Mouse (Mus musculus) gastrocnemius, postnatal 36 days (tissue): Measurements from ENCODE around the gene Mylk3. TPM values are rescaled to one million over a fixed set of nuclear protein-coding genes. Genes with fewer than 3 reads are reported as not detected.

ENCODE experiments used
- DNase-seq, 2 experiments: peaks; one replicate each; pipeline ENCODE4 v3.0.0; 2022
- intact Hi-C: fragments of 180-260 bp; cut with DNase I; formaldehyde crosslinking; loops from one replicate; pipeline ENCODE4 v1.15.1; 2025
- total RNA-seq, 2 experiments: library from RNA; stranded (reverse); gene quantifications; 2 replicates each; pipeline ENCODE4 v1.2.3; 2021

The Mylk3 gene
- total RNA-seq, 2 experiments from 2014 or later: 0.38 to 0.54 TPM

GRCm38 (mm10) chr8:85329506-85329905 lies 56.6 kb downstream of the Mylk3 start:
- intact Hi-C loops: no loop called here
- peak in 1 of 2 experiments; percentile 13 for DNase-seq

- no peak for DNase-seq
- intact Hi-C loops: no loop called here
Measured at GRCm38 (mm10) chr8:85327036-85327435, 59.1 kb downstream of the Mylk3 start.

GRCm38 (mm10) chr8:85323084-85323483 lies 63.1 kb downstream of the Mylk3 start:
- DNase-seq: no peak
- intact Hi-C loops: no loop called here

- intact Hi-C loops: no loop called here
- no peak for DNase-seq
Measured at GRCm38 (mm10) chr8:85321981-85322380, 64.2 kb downstream of the Mylk3 start.

GRCm38 (mm10) chr8:85318534-85318933 lies 67.6 kb downstream of the Mylk3 start:
- no peak for DNase-seq
- intact Hi-C loops: no loop called here

GRCm38 (mm10) chr8:85313036-85313435 lies 73.1 kb downstream of the Mylk3 start:
- intact Hi-C loops: loop anchor here (5.0 kb wide), 1 partner anchor 84 kb away; no protein-coding TSS in a partner anchor
- DNase-seq: no peak

GRCm38 (mm10) chr8:85311743-85312142 lies 74.4 kb downstream of the Mylk3 start:
- no peak for DNase-seq
- intact Hi-C loops: loop anchor here (5.0 kb wide), 1 partner anchor 86 kb away; no protein-coding TSS in a partner anchor

- DNase-seq: no peak
- intact Hi-C loops: no loop called here
Measured at GRCm38 (mm10) chr8:85308564-85308963, 77.6 kb downstream of the Mylk3 start.

- intact Hi-C loops: no loop called here
- DNase-seq: no peak
Measured at GRCm38 (mm10) chr8:85303531-85303930, 82.6 kb downstream of the Mylk3 start.

GRCm38 (mm10) chr8:85302931-85303330 lies 83.2 kb downstream of the Mylk3 start:
- no peak for DNase-seq
- intact Hi-C loops: no loop called here

- intact Hi-C loops: no loop called here
- DNase-seq: no peak
Measured at GRCm38 (mm10) chr8:85301941-85302340, 84.2 kb downstream of the Mylk3 start.

- intact Hi-C loops: no loop called here
- DNase-seq: peak; percentile 94
Measured at GRCm38 (mm10) chr8:85299434-85300077, 86.6 kb downstream of the Mylk3 start, which contains the start of the genes Orc6 and Vps35. TSS of gene Orc6 (plus strand) at chr8:85299632. TSS of gene Vps35 (minus strand) at chr8:85299802.

GRCm38 (mm10) chr8:85298600-85299433 lies 87.3 kb downstream of the Mylk3 start:
- DNase-seq: no peak
- intact Hi-C loops: no loop called here

- intact Hi-C loops: no loop called here
- DNase-seq: no peak
Measured at GRCm38 (mm10) chr8:85286846-85287245, 99.3 kb downstream of the Mylk3 start.

Other genes starting within 250 kb of the Mylk3 start
- gene Cks1brt, start 234.4 kb downstream of the Mylk3 start, total RNA-seq: not detected
- gene Olfr371, start 160.4 kb downstream of the Mylk3 start, total RNA-seq: not detected
- gene Orc6, start 86.7 kb downstream of the Mylk3 start, total RNA-seq: 1 to 10 TPM; 3.5 to 4.9 TPM
- 10 to 100 TPM; 45.3 to 52.1 TPM for gene Vps35, start 86.5 kb downstream of the Mylk3 start, total RNA-seq
- gene 4921524J17Rik, start 46.5 kb upstream of the Mylk3 start, total RNA-seq: 10 to 100 TPM; 11.4 to 14.2 TPM
- gene Gpt2, start 106.2 kb upstream of the Mylk3 start, total RNA-seq: 100 to 1,000 TPM; 303 to 317 TPM
- 100 to 1,000 TPM; 190 to 194 TPM for gene Dnaja2, start 169.0 kb upstream of the Mylk3 start, total RNA-seq